Mouse (Mus musculus): Measurements from ENCODE around the gene Cdip1.
"Not testable (repeated sequence)": the region's sequence is repeated elsewhere in the genome, so short reads cannot be mapped to it uniquely, and the experiment has no call there.

Cdip1 gene

GRCm38 (mm10) chr16:4789810-4790559, at the start of gene Cdip1:
TSS of gene Cdip1 (minus strand) at chr16:4790292.
- DNase-seq, result peak; percentile 96

- no peak for DNase-seq
These were observed 49.5 kb upstream of the Cdip1 start for GRCm38 (mm10) chr16:4839552-4839951.

- DNase-seq, result no peak
These were observed 47.5 kb upstream of the Cdip1 start for GRCm38 (mm10) chr16:4837631-4838030.

- peak; percentile 68 for DNase-seq
These were observed 45.1 kb upstream of the Cdip1 start, which contains the start of gene 4930562C15Rik for GRCm38 (mm10) chr16:4835191-4835590. TSS of gene 4930562C15Rik (plus strand) at chr16:4835416.

GRCm38 (mm10) chr16:4833858-4834257, 43.8 kb upstream of the Cdip1 start:
- no peak for DNase-seq

GRCm38 (mm10) chr16:4831650-4832419, 41.7 kb upstream of the Cdip1 start:
- peak; percentile 50 for DNase-seq

- peak; percentile 47 for DNase-seq
These were observed 39.3 kb upstream of the Cdip1 start for GRCm38 (mm10) chr16:4829271-4829900.

GRCm38 (mm10) chr16:4827639-4828038, 37.5 kb upstream of the Cdip1 start:
- no peak for DNase-seq

- DNase-seq, result not testable (repeated sequence)
These were observed 34.4 kb upstream of the Cdip1 start for GRCm38 (mm10) chr16:4824466-4824865.

GRCm38 (mm10) chr16:4818349-4818748, 28.3 kb upstream of the Cdip1 start:
- DNase-seq, result no peak

GRCm38 (mm10) chr16:4796631-4797030, 6.5 kb upstream of the Cdip1 start:
- DNase-seq, result peak; percentile 33

GRCm38 (mm10) chr16:4791332-4791731, 1.2 kb upstream of the Cdip1 start:
- DNase-seq, result no peak

- no peak for DNase-seq
These were observed 752 bp downstream of the Cdip1 start for GRCm38 (mm10) chr16:4789311-4789768.

- no peak for DNase-seq
These were observed 1.9 kb downstream of the Cdip1 start for GRCm38 (mm10) chr16:4788176-4788575.

- DNase-seq, result no peak
These were observed 4.4 kb downstream of the Cdip1 start for GRCm38 (mm10) chr16:4785706-4786105.

GRCm38 (mm10) chr16:4782515-4782914, 7.6 kb downstream of the Cdip1 start:
- no peak for DNase-seq

GRCm38 (mm10) chr16:4781524-4782196, 8.4 kb downstream of the Cdip1 start:
- peak; percentile 79 for DNase-seq

- DNase-seq, result no peak
These were observed 11.2 kb downstream of the Cdip1 start for GRCm38 (mm10) chr16:4778940-4779339.

GRCm38 (mm10) chr16:4777905-4778609, 12.0 kb downstream of the Cdip1 start:
- DNase-seq, result no peak

GRCm38 (mm10) chr16:4777171-4777904, 12.8 kb downstream of the Cdip1 start:
- peak; percentile 14 for DNase-seq

- no peak for DNase-seq
These were observed 16.7 kb downstream of the Cdip1 start for GRCm38 (mm10) chr16:4773289-4773970.

Data from lung, postnatal 36 days (tissue).